Mouse (Mus musculus): ENCODE measurements around the gene Gm765.

The Gm765 gene

GRCm38 (mm10) chr6:98342654-98343053 is at the start of gene Gm765:
Gene Gm765, minus strand, starts transcription at chr6:98342754.
- no peak for DNase-seq

GRCm38 (mm10) chr6:98385487-98385886 is 42.9 kb upstream of the Gm765 start:
- DNase-seq = no peak

GRCm38 (mm10) chr6:98384431-98384830 is 41.9 kb upstream of the Gm765 start:
- no peak for DNase-seq

- DNase-seq = peak; percentile 71
Measured at GRCm38 (mm10) chr6:98383411-98383810, 40.9 kb upstream of the Gm765 start.

- DNase-seq = no peak
Measured at GRCm38 (mm10) chr6:98366199-98366598, 23.6 kb upstream of the Gm765 start.

- peak; percentile 7 for DNase-seq
Measured at GRCm38 (mm10) chr6:98355271-98355670, 12.7 kb upstream of the Gm765 start.

- no peak for DNase-seq
Measured at GRCm38 (mm10) chr6:98353285-98353684, 10.7 kb upstream of the Gm765 start.

GRCm38 (mm10) chr6:98332714-98333113 is 9.8 kb downstream of the Gm765 start:
- DNase-seq = no peak

GRCm38 (mm10) chr6:98311659-98312058 is 30.9 kb downstream of the Gm765 start:
- no peak for DNase-seq

- no peak for DNase-seq
Measured at GRCm38 (mm10) chr6:98307647-98308046, 34.9 kb downstream of the Gm765 start.

- DNase-seq = no peak
Measured at GRCm38 (mm10) chr6:98307159-98307558, 35.4 kb downstream of the Gm765 start.

- no peak for DNase-seq
Measured at GRCm38 (mm10) chr6:98292064-98292463, 50.5 kb downstream of the Gm765 start.

- peak; percentile 8 for DNase-seq
Measured at GRCm38 (mm10) chr6:98288316-98288715, 54.2 kb downstream of the Gm765 start.

- no peak for DNase-seq
Measured at GRCm38 (mm10) chr6:98287521-98287920, 55.0 kb downstream of the Gm765 start.

- DNase-seq = no peak
Measured at GRCm38 (mm10) chr6:98285190-98285589, 57.4 kb downstream of the Gm765 start.

- no peak for DNase-seq
Measured at GRCm38 (mm10) chr6:98282791-98283190, 59.8 kb downstream of the Gm765 start.

- DNase-seq = peak; percentile 33
Measured at GRCm38 (mm10) chr6:98271553-98271952, 71.0 kb downstream of the Gm765 start.

- no peak for DNase-seq
Measured at GRCm38 (mm10) chr6:98262961-98263360, 79.6 kb downstream of the Gm765 start.

- DNase-seq = no peak
Measured at GRCm38 (mm10) chr6:98259016-98259415, 83.5 kb downstream of the Gm765 start.

- DNase-seq = no peak
Measured at GRCm38 (mm10) chr6:98246449-98246848, 96.1 kb downstream of the Gm765 start.

- DNase-seq = peak; percentile 18
Measured at GRCm38 (mm10) chr6:98243186-98243585, 99.4 kb downstream of the Gm765 start.

- DNase-seq = no peak
Measured at GRCm38 (mm10) chr6:98240561-98241272, 101.8 kb downstream of the Gm765 start.

GRCm38 (mm10) chr6:98234097-98234496 is 108.5 kb downstream of the Gm765 start:
- no peak for DNase-seq

GRCm38 (mm10) chr6:98223923-98224322 is 118.6 kb downstream of the Gm765 start:
- no peak for DNase-seq

GRCm38 (mm10) chr6:98221970-98222369 is 120.6 kb downstream of the Gm765 start:
- no peak for DNase-seq
